Comparison of ENCODE assay signal across 32 mouse cellular contexts in the genomic region with DNA sequence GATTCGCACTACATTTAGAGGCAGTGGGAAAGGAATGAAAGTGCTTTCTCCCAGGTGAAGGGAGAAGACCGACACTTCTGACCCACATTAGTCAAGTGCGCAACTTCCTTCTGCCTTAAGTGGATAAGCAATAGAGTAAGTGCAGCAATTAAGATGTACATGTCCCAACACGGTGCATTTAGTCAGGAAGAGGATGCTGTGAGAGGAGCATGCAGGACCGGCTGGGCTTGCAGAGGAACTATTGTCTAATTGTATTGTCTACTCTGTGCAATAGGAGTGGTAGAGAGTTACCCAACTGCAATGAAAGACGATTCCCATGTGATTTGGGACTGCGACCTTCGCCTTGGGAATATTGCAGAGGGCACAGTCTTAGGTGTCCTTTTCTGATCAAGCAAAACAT. TPM values are rescaled to one million over a fixed set of nuclear protein-coding genes. Genes with fewer than 3 reads are reported as not detected.
"Had no signal": no experiment of that assay in that cellular context is flagged by ENCODE, and none has a peak within 500 bp of the region (broad histone marks: within the 10 kb centered on the region; RNA-seq: fewer than 3 reads in every experiment).

No protein-coding gene starts in this region.

- H3K4me3 ChIP-seq: limb, embryonic 10.5 days; limb, embryonic 12.5 days; limb, embryonic 13.5 days; limb, embryonic 15.5 days; liver, embryonic 12.5 days; liver, embryonic 13.5 days; liver, embryonic 15.5 days; lung, embryonic 15.5 days; megakaryocyte, embryonic 14.5 days; midbrain, embryonic 10.5 days; midbrain, embryonic 12.5 days; midbrain, embryonic 13.5 days; midbrain, embryonic 15.5 days; myocyte; neural tube, embryonic 12.5 days had no signal

- H3K27ac ChIP-seq: limb, embryonic 10.5 days; limb, embryonic 12.5 days; limb, embryonic 13.5 days; limb, embryonic 15.5 days; liver, embryonic 12.5 days; liver, embryonic 13.5 days; liver, embryonic 14.5 days; liver, embryonic 15.5 days; lung, embryonic 15.5 days; macrophage; midbrain, embryonic 10.5 days; midbrain, embryonic 12.5 days; midbrain, embryonic 13.5 days; midbrain, embryonic 15.5 days; neural tube, embryonic 12.5 days had no signal

- H3K27me3 ChIP-seq: limb, embryonic 12.5 days; limb, embryonic 13.5 days; limb, embryonic 15.5 days; liver, embryonic 12.5 days; liver, embryonic 13.5 days; liver, embryonic 15.5 days; lung, embryonic 15.5 days; megakaryocyte, embryonic 14.5 days; midbrain, embryonic 12.5 days; midbrain, embryonic 13.5 days; midbrain, embryonic 15.5 days; neural tube, embryonic 12.5 days had no signal

- H3K36me3 ChIP-seq: limb, embryonic 10.5 days; limb, embryonic 12.5 days; limb, embryonic 13.5 days; limb, embryonic 15.5 days; liver, embryonic 12.5 days; liver, embryonic 13.5 days; liver, embryonic 15.5 days; lung, embryonic 15.5 days; midbrain, embryonic 10.5 days; midbrain, embryonic 12.5 days; midbrain, embryonic 13.5 days; midbrain, embryonic 15.5 days; neural tube, embryonic 12.5 days had no signal

- H3K9me3 ChIP-seq: limb, embryonic 10.5 days; limb, embryonic 12.5 days; limb, embryonic 13.5 days; limb, embryonic 15.5 days; liver, embryonic 12.5 days; liver, embryonic 13.5 days; liver, embryonic 15.5 days; lung, embryonic 15.5 days; megakaryocyte, embryonic 14.5 days; midbrain, embryonic 10.5 days; midbrain, embryonic 12.5 days; midbrain, embryonic 13.5 days; midbrain, embryonic 15.5 days; neural tube, embryonic 12.5 days had no signal

- DNase-seq: left cerebral cortex, postnatal 4 days; liver; liver, embryonic 13.5 days; liver, postnatal 0 days; lung, adult 18-20 months; lung, adult 2 months; lung, embryonic 14.5 days; lung, postnatal 10 days; lung, postnatal 14 days; lung, postnatal 36 days; lung, postnatal 4 days; midbrain, embryonic 14.5 days had no signal

- H3K4me1 ChIP-seq: limb, embryonic 12.5 days; limb, embryonic 13.5 days; limb, embryonic 15.5 days; liver, embryonic 12.5 days; liver, embryonic 13.5 days; liver, embryonic 15.5 days; lung, embryonic 15.5 days; megakaryocyte, embryonic 14.5 days; midbrain, embryonic 10.5 days; midbrain, embryonic 12.5 days; midbrain, embryonic 13.5 days; midbrain, embryonic 15.5 days; neural tube, embryonic 12.5 days had no signal

RNA-seq across cellular contexts. Expression of gene Sptssb, which starts 30.2 kb away (rescaled TPM):
- total RNA-seq: megakaryocyte progenitor cell, adult 5-6 weeks; megakaryocyte, adult 5-6 weeks; megakaryocyte-erythroid progenitor cell, adult 5-6 weeks; monocyte, adult 5-6 weeks had no signal
- polyA plus RNA-seq: limb, embryonic 12.5 days; macrophage; myocyte had no signal
